ENCODE assay signal across 8 mouse cellular contexts in the genomic region with DNA sequence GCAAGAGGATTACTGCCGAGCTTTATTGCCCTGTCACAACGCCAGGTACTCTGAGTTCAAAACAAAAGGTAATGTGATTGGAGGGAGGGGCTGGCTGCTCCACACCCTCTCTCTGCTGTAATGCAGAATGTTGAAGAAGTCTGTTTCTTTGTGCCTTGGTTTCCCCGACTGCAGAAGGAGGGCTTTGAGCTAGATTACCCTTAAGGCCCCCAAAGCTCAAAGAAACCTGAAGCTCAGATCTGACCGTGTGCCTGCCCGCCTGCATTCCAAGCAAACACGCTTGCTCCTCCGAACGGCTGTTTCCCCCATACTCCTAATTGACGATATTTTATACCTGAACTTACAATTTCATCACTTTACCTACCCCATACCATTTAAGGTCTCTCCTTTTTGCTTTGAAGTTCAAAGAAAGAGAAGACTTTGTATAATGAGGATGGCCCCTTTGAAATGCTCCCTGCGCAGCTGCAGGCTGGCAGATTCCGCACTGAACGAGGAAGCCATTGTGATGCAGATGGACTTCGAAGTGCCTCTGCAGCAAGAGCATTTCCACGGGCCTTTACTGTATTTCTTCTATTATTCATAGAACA.
DNase-seq lines count a peak whose midpoint lies in the region; ATAC-seq lines count a peak whose summit lies in the region.

No protein-coding gene starts in this region.

- peak overlapping the region; percentile 67 for H3K4me2 ChIP-seq in kidney, embryonic 15.5 days
- H3K4me2 ChIP-seq in hindbrain, embryonic 15.5 days, result peak overlapping the region; percentile 48
- H3K4me2 ChIP-seq in neural tube, embryonic 12.5 days (replicated peaks), result peak overlapping the region; percentile 52

- no peaks in the 10 kb centered on the region for H3K9me3 ChIP-seq in kidney, embryonic 15.5 days (replicated peaks)
- H3K9me3 ChIP-seq in hindbrain, embryonic 15.5 days, result no peaks in the 10 kb centered on the region
- peaks cover 5% of the 10 kb centered on the region; the same call in 1 of the 2 replicates for H3K9me3 ChIP-seq in neural tube, embryonic 12.5 days

- DNase-seq in kidney, adult 11 months, result no peak
- DNase-seq in embryo, embryonic 11.5 days (ENCODE audit: low read depth, low spot score), result peak; percentile 29
- no peak for DNase-seq in layer of hippocampus, adult 18-20 months (ENCODE audit: low spot score in 2 of 2)
- DNase-seq in gastrocnemius, postnatal 4 days (ENCODE audit: low spot score in 2 of 2), result no peak
- DNase-seq in right cerebral cortex, postnatal 4 days, result no peak

- H3K27ac ChIP-seq in kidney, embryonic 15.5 days, result no peak overlapping the region
- H3K27ac ChIP-seq in hindbrain, embryonic 15.5 days (replicated peaks), result peak overlapping the region; percentile 63
- H3K27ac ChIP-seq in neural tube, embryonic 12.5 days, result peak overlapping the region; percentile 59; the same call in 1 of the 2 replicates

- H3K4me3 ChIP-seq in kidney, embryonic 15.5 days (replicated peaks), result peak overlapping the region; percentile 39
- H3K4me3 ChIP-seq in hindbrain, embryonic 15.5 days, result peak overlapping the region; percentile 27
- 0 out of 2 replicates have a peak overlapping the region, but pooled peaks have one; percentile 1 for H3K4me3 ChIP-seq in neural tube, embryonic 12.5 days

- H3K9ac ChIP-seq in kidney, embryonic 15.5 days, result no peak overlapping the region
- peak overlapping the region; percentile 38 for H3K9ac ChIP-seq in hindbrain, embryonic 15.5 days
- H3K9ac ChIP-seq in neural tube, embryonic 12.5 days, result no peak overlapping the region; the same call in 1 of the 2 replicates

- ATAC-seq in kidney, embryonic 15.5 days (replicated peaks; ENCODE audit: low FRiP score), result no peak
- ATAC-seq in hindbrain, embryonic 15.5 days (ENCODE audit: low FRiP score, low read depth), result peak; percentile 65; the same call in 1 of the 2 replicates
- peak; percentile 82 for ATAC-seq in neural tube, embryonic 12.5 days (ENCODE audit: low FRiP score, low read depth)

- H3K27me3 ChIP-seq in kidney, embryonic 15.5 days, result 0 out of 2 replicates have a peak, but pooled peaks cover 4% of the 10 kb centered on the region
- no peaks in the 10 kb centered on the region for H3K27me3 ChIP-seq in hindbrain, embryonic 15.5 days
- no peaks in the 10 kb centered on the region for H3K27me3 ChIP-seq in neural tube, embryonic 12.5 days (replicated peaks)

- WGBS in kidney, embryonic 15.5 days, result 3% methylated on average over 14 of the region's 14 CpGs
- WGBS in hindbrain, embryonic 15.5 days, result 2% methylated on average over 14 of the region's 14 CpGs
- 2% methylated on average over 14 of the region's 14 CpGs for WGBS in neural tube, embryonic 12.5 days

- H3K36me3 ChIP-seq in kidney, embryonic 15.5 days, result no peaks in the 10 kb centered on the region
- H3K36me3 ChIP-seq in hindbrain, embryonic 15.5 days, result no peaks in the 10 kb centered on the region
- H3K36me3 ChIP-seq in neural tube, embryonic 12.5 days, result no peaks in the 10 kb centered on the region

- peaks cover 3% of the 10 kb centered on the region; the same call in 1 of the 2 replicates for H3K4me1 ChIP-seq in kidney, embryonic 15.5 days
- H3K4me1 ChIP-seq in hindbrain, embryonic 15.5 days (replicated peaks), result peaks cover 19% of the 10 kb centered on the region
- peaks cover 22% of the 10 kb centered on the region for H3K4me1 ChIP-seq in neural tube, embryonic 12.5 days
